In the genomic region with DNA sequence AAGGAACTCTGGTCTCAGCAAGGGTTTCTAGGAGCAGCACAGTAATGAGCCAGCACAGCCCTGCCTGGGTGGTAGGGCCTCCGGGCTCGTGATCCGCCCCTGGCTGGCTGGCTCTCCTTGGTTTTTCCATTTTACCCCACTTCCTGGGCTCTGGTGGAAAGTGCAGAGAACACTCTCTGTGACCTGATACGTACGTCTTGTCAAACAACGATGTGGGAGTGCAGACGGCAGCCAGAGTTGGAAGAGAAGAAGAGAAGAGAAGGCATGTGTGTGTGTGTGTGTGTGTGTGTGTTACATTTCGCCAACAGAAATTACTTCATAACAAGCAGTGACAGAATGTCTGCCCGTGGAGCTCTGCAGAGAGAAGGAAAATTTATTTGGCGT, we compare ENCODE assay signal across 9 mouse cellular contexts.
DNase-seq lines count a peak whose midpoint lies in the region; ATAC-seq and TF ChIP-seq lines count a peak whose summit lies in the region.
"Had no signal": no experiment of that assay in that cellular context is flagged by ENCODE, and none has a peak within 500 bp of the region (broad histone marks: within the 10 kb centered on the region; RNA-seq: fewer than 3 reads in every experiment).

No protein-coding gene starts in this region.

- TF ChIP-seq CTCF in hindbrain, postnatal 0 days (IDR thresholded peaks at IDR 0.05; ENCODE audit: low read depth): no peak

- no peaks in the 10 kb centered on the region for H3K27me3 ChIP-seq in hindbrain, embryonic 12.5 days
- H3K27me3 ChIP-seq in hindbrain, postnatal 0 days (ENCODE audit: insufficient read depth, low read length): no peaks in the 10 kb centered on the region
- H3K27me3 ChIP-seq in embryonic facial prominence, embryonic 10.5 days (replicated peaks; ENCODE audit: low read depth, poor library complexity, severe bottlenecking): no peaks in the 10 kb centered on the region
- H3K27me3 ChIP-seq in lung, embryonic 16.5 days (ENCODE audit: control insufficient read depth, insufficient read depth, low read depth, low read length): no peaks in the 10 kb centered on the region

- H3K36me3 ChIP-seq in hindbrain, embryonic 12.5 days: no peaks in the 10 kb centered on the region
- H3K36me3 ChIP-seq in hindbrain, postnatal 0 days (ENCODE audit: insufficient read depth, low read length): no peaks in the 10 kb centered on the region
- no peaks in the 10 kb centered on the region for H3K36me3 ChIP-seq in embryonic facial prominence, embryonic 10.5 days (replicated peaks)
- H3K36me3 ChIP-seq in lung, embryonic 16.5 days (ENCODE audit: control insufficient read depth, insufficient read depth, low read length): no peaks in the 10 kb centered on the region
- H3K36me3 ChIP-seq: G1E had no signal

- peaks cover 15% of the 10 kb centered on the region for H3K4me1 ChIP-seq in hindbrain, embryonic 12.5 days
- H3K4me1 ChIP-seq in hindbrain, postnatal 0 days (ENCODE audit: insufficient read depth, low read length): no peaks in the 10 kb centered on the region
- H3K4me1 ChIP-seq in embryonic facial prominence, embryonic 10.5 days: peaks cover 23% of the 10 kb centered on the region
- peaks cover 23% of the 10 kb centered on the region for H3K4me1 ChIP-seq in lung, embryonic 16.5 days (replicated peaks; ENCODE audit: control insufficient read depth, insufficient read depth, low read length)

- no peak overlapping the region for H3K4me2 ChIP-seq in hindbrain, embryonic 12.5 days (replicated peaks)
- H3K4me2 ChIP-seq in hindbrain, postnatal 0 days (ENCODE audit: low read depth, low read length): no peak overlapping the region
- H3K4me2 ChIP-seq in lung, embryonic 16.5 days (ENCODE audit: low read depth, low read length): peak overlapping the region; percentile 19; the same call in 1 of the 2 replicates

- no peak for ATAC-seq in hindbrain, embryonic 12.5 days (ENCODE audit: low FRiP score)
- no peak for ATAC-seq in hindbrain, postnatal 0 days
- ATAC-seq in lung, embryonic 16.5 days (ENCODE audit: low read depth): peak; percentile 93
- no peak for ATAC-seq in granulocyte monocyte progenitor cell, adult 5-6 weeks (replicated peaks; ENCODE audit: poor library complexity, severe bottlenecking)

- H3K9ac ChIP-seq in hindbrain, embryonic 12.5 days: no peak overlapping the region
- H3K9ac ChIP-seq in hindbrain, postnatal 0 days (replicated peaks; ENCODE audit: low read length): no peak overlapping the region
- no peak overlapping the region for H3K9ac ChIP-seq in lung, embryonic 16.5 days (ENCODE audit: low read length)

- WGBS in hindbrain, embryonic 12.5 days: 59% methylated on average over 10 of the region's 10 CpGs
- WGBS in hindbrain, postnatal 0 days: 42% methylated on average over 10 of the region's 10 CpGs
- 48% methylated on average over 10 of the region's 10 CpGs for WGBS in embryonic facial prominence, embryonic 10.5 days
- 12% methylated on average over 10 of the region's 10 CpGs for WGBS in lung, embryonic 16.5 days

- H3K4me3 ChIP-seq in hindbrain, embryonic 12.5 days: no peak overlapping the region
- H3K4me3 ChIP-seq in hindbrain, postnatal 0 days (ENCODE audit: low read length): no peak overlapping the region
- H3K4me3 ChIP-seq in embryonic facial prominence, embryonic 10.5 days: 0 out of 2 replicates have a peak overlapping the region, but pooled peaks have one; percentile 13
- H3K4me3 ChIP-seq in lung, embryonic 16.5 days (ENCODE audit: low read length): no peak overlapping the region

- no peak for DNase-seq in hindbrain, postnatal 0 days (ENCODE audit: low spot score)
- DNase-seq in embryonic facial prominence, embryonic 10.5 days (ENCODE audit: low spot score): peak; percentile 22
- DNase-seq in heart, postnatal 4 days: peak; percentile 42
- DNase-seq in right cerebral cortex, postnatal 36 days (ENCODE audit: low spot score in 2 of 2): no peak
- DNase-seq in urinary bladder, postnatal 4 days (ENCODE audit: low spot score in 2 of 2): no peak

- no peaks in the 10 kb centered on the region for H3K9me3 ChIP-seq in hindbrain, embryonic 12.5 days (replicated peaks)
- H3K9me3 ChIP-seq in hindbrain, postnatal 0 days (ENCODE audit: low read length): no peaks in the 10 kb centered on the region
- H3K9me3 ChIP-seq in embryonic facial prominence, embryonic 10.5 days: no peaks in the 10 kb centered on the region
- H3K9me3 ChIP-seq in lung, embryonic 16.5 days (ENCODE audit: control insufficient read depth, low read length): no peaks in the 10 kb centered on the region

- H3K27ac ChIP-seq in hindbrain, embryonic 12.5 days: 0 out of 2 replicates have a peak overlapping the region, but pooled peaks have one; percentile 44
- no peak overlapping the region for H3K27ac ChIP-seq in hindbrain, postnatal 0 days
- peak overlapping the region; percentile 78 for H3K27ac ChIP-seq in embryonic facial prominence, embryonic 10.5 days (replicated peaks)
- peak overlapping the region; percentile 97 for H3K27ac ChIP-seq in lung, embryonic 16.5 days (ENCODE audit: low read length)

Comparison
In these comparisons a context has a peak if more than half of its experiments do, and no peak if none do; other contexts are left out.
1. DNase-seq: peak in embryonic facial prominence, embryonic 10.5 days (single experiment) and heart, postnatal 4 days (single experiment); none in hindbrain, postnatal 0 days (single experiment), right cerebral cortex, postnatal 36 days (0 of 2) and urinary bladder, postnatal 4 days (0 of 2).